Mouse (Mus musculus) midbrain, postnatal 0 days (tissue): ENCODE results near the gene Lims1. TPM values are rescaled to one million over a fixed set of nuclear protein-coding genes. Genes with fewer than 3 reads are reported as not detected.

ENCODE experiments used
- ATAC-seq: fragments of 200-750 bp; cut with Nextera tagmentation; 2 replicates; pipeline ENCODE4 v1.8.0; 2017; ENCODE audit warnings: moderate number of reproducible peaks, mild to moderate bottlenecking, moderate TSS enrichment, moderate library complexity; ENCODE audit not compliant: low FRiP score
- DNase-seq: peaks from one replicate; pipeline ENCODE4 v3.0.0-alpha.2; 2015; ENCODE audit warnings: low spot score
- H3K27ac ChIP-seq: fragments of 300-500 bp; sonication (generic); 2 replicates; pipeline ENCODE4 v1.5.1; 2014; ENCODE audit warnings: low read depth, mild to moderate bottlenecking, low read length, mixed read lengths
- H3K27me3 ChIP-seq: fragments of 300-500 bp; sonication (generic); 2 replicates; pipeline ENCODE4 v1.6.1; 2014; ENCODE audit warnings: low read length, control low read depth, mixed read lengths; ENCODE audit not compliant: insufficient read depth
- H3K36me3 ChIP-seq: fragments of 300-500 bp; sonication (generic); 2 replicates; pipeline ENCODE4 v1.6.1; 2014; ENCODE audit warnings: low read length, control low read depth, mixed read lengths; ENCODE audit not compliant: insufficient read depth
- H3K4me1 ChIP-seq: fragments of 300-500 bp; sonication (generic); 2 replicates; pipeline ENCODE4 v1.6.1; 2014; ENCODE audit warnings: mild to moderate bottlenecking, control low read depth, antibody characterized with exemption, low read length, mixed read lengths; ENCODE audit not compliant: insufficient read depth
- H3K4me2 ChIP-seq: fragments of 300-500 bp; sonication (generic); 2 replicates; pipeline ENCODE4 v1.6.1; 2014; ENCODE audit warnings: low read depth, mild to moderate bottlenecking, low read length, mixed read lengths; ENCODE audit not compliant: poor library complexity, severe bottlenecking
- H3K4me3 ChIP-seq: fragments of 300-500 bp; sonication (generic); 2 replicates; pipeline ENCODE4 v1.5.1; 2014; ENCODE audit warnings: low read depth, mild to moderate bottlenecking, low read length, moderate library complexity
- H3K9ac ChIP-seq: fragments of 300-500 bp; sonication (generic); replicated peaks from 2 replicates; pipeline ENCODE4 v1.6.1; 2014; ENCODE audit warnings: mild to moderate bottlenecking, low read length, moderate library complexity, mixed read lengths; ENCODE audit not compliant: poor library complexity, severe bottlenecking
- H3K9me3 ChIP-seq: fragments of 300-500 bp; sonication (generic); 2 replicates; pipeline ENCODE4 v1.6.1; 2016; ENCODE audit warnings: low read length, control low read depth
- CTCF ChIP-seq: IDR thresholded peaks from 2 replicates; pipeline ENCODE4 v1.5.1; 2016; ENCODE audit warnings: antibody characterized with exemption, mild to moderate bottlenecking
- WGBS: fragments of 180-500 bp; shearing (Covaris S2); extraction: QIAGEN DNeasy Blood & Tissue Kit; methylation state at CpG from one replicate; pipeline ENCODE4 v1.1.7; 2014; 5-methylcytosine and 5-hydroxymethylcytosine counted together
- polyA plus RNA-seq: library from polyadenylated mRNA; unstranded; fragments of >200 nt; fragmentation: Nextera tagmentation; extraction: Ambion mirVana; gene quantifications from 2 replicates; pipeline ENCODE4 v1.2.1, GENCODE M21; 2015
- total RNA-seq: library from RNA; depleted of rRNA; stranded (reverse); fragments of >200 nt; gene quantifications from 2 replicates; pipeline ENCODE4 v1.2.3, GENCODE M21; 2014

Gene Lims1
- total and polyA plus RNA-seq, 2 experiments from 2014 or later: 32.3 to 44.0 TPM

GRCm38 (mm10) chr10:58364770-58365515 lies 41.7 kb downstream of the Lims1 start:
- no peak for ATAC-seq
- TF ChIP-seq CTCF: no peak

GRCm38 (mm10) chr10:58368791-58369706 lies 45.8 kb downstream of the Lims1 start:
- Histone ChIP-seq H3K9me3 (no peaks in the 10 kb centered on the region), H3K36me3 (no peaks in the 10 kb centered on the region), H3K4me3 (no peak overlapping the region), H3K9ac (no peak overlapping the region), H3K4me1 (peaks cover 6% of the 10 kb centered on the region; the same call in 1 of the 2 replicates), H3K27me3 (no peaks in the 10 kb centered on the region), H3K27ac (no peak overlapping the region), H3K4me2 (no peak overlapping the region)
- DNase-seq: no peak
- 81% methylated on average over 7 of the region's 7 CpGs for WGBS
- no peak for TF ChIP-seq CTCF
- no peak for ATAC-seq

More at GRCm38 (mm10) chr10:58364770-58365515, 41.7 kb downstream of the Lims1 start:
- H3K4me1 ChIP-seq: no peaks in the 10 kb centered on the region
- no peak overlapping the region for H3K4me3 ChIP-seq
- 81% methylated on average over 5 of the region's 5 CpGs for WGBS
- H3K9me3 ChIP-seq: no peaks in the 10 kb centered on the region
- no peak overlapping the region for H3K27ac ChIP-seq
- H3K36me3 ChIP-seq: no peaks in the 10 kb centered on the region
- DNase-seq: no peak
- no peak overlapping the region for H3K9ac ChIP-seq
- H3K4me2 ChIP-seq: no peak overlapping the region
- no peaks in the 10 kb centered on the region for H3K27me3 ChIP-seq

GRCm38 (mm10) chr10:58369707-58370093 lies 46.4 kb downstream of the Lims1 start:
- Histone ChIP-seq H3K36me3 (no peaks in the 10 kb centered on the region), H3K9me3 (no peaks in the 10 kb centered on the region), H3K9ac (no peak overlapping the region), H3K4me2 (no peak overlapping the region), H3K4me1 (peaks cover 6% of the 10 kb centered on the region; the same call in 1 of the 2 replicates), H3K27me3 (no peaks in the 10 kb centered on the region), H3K4me3 (no peak overlapping the region), H3K27ac (no peak overlapping the region)
- 38% methylated on average over 3 of the region's 3 CpGs for WGBS
- ATAC-seq (no peak), DNase-seq (no peak)
- TF ChIP-seq CTCF: no peak

GRCm38 (mm10) chr10:58370143-58370542 lies 46.9 kb downstream of the Lims1 start:
- H3K9me3 ChIP-seq: no peaks in the 10 kb centered on the region
- H3K27me3 ChIP-seq: no peaks in the 10 kb centered on the region
- H3K4me3 ChIP-seq: no peak overlapping the region
- H3K9ac ChIP-seq: no peak overlapping the region
- H3K36me3 ChIP-seq: no peaks in the 10 kb centered on the region
- H3K4me1 ChIP-seq: peaks cover 6% of the 10 kb centered on the region; the same call in 1 of the 2 replicates
- DNase-seq (no peak), ATAC-seq (no peak)
- no peak overlapping the region for H3K4me2 ChIP-seq
- H3K27ac ChIP-seq: no peak overlapping the region
- TF ChIP-seq CTCF: no peak

- Histone ChIP-seq H3K9ac (no peak overlapping the region), H3K4me3 (no peak overlapping the region), H3K36me3 (no peaks in the 10 kb centered on the region), H3K4me2 (no peak overlapping the region), H3K4me1 (peaks cover 6% of the 10 kb centered on the region; the same call in 1 of the 2 replicates), H3K27me3 (no peaks in the 10 kb centered on the region), H3K9me3 (no peaks in the 10 kb centered on the region), H3K27ac (no peak overlapping the region)
- no peak for DNase-seq
- no peak for TF ChIP-seq CTCF
- ATAC-seq: no peak
Measured at GRCm38 (mm10) chr10:58370559-58370958, 47.3 kb downstream of the Lims1 start.
